Mouse (Mus musculus): Measurements from ENCODE around the gene Olfr444. TPM values are rescaled to one million over a fixed set of nuclear protein-coding genes. Genes with fewer than 3 reads are reported as not detected.

Gene Olfr444
- not detected for total RNA-seq (2023)

DNA sequence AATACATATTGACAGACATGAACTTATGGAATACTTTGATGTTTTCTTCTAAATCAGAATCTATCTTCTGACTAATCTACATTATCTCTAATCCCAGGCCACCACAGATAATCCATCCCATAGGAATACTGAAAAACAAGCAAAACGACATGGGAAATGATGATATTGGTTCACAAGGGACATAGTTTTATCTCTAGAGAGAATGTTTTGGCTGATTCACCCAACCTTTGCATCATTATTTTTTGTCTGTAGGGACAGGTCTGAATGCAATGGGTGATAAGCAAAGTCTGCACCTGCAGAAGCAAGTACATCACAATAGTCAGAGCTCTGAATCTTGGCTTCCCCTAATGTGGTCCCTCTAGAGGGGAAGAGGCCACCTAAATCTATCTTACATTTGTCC is at the start of gene Olfr444:
Gene Olfr444, plus strand, starts transcription at position 301 of the 400 bp plus-strand sequence.

GRCm38 (mm10) chr6:42908578-42908977 is 40.3 kb upstream of the Olfr444 start, which contains the start of gene Olfr447:
Gene Olfr447, plus strand, starts transcription at chr6:42908878.

GRCm38 (mm10) chr6:42921077-42921476 is 27.8 kb upstream of the Olfr444 start, which contains the start of gene Olfr446:
Gene Olfr446, plus strand, starts transcription at chr6:42921377.

Other genes with a start within 250 kb of the Olfr444 start
- under 1 TPM in 1 of 2 experiments, not detected in 1; 0.34 TPM for gene Tcaf1, start 239.0 kb upstream of the Olfr444 start, total RNA-seq (2023)
- gene Olfr453, start 209.7 kb upstream of the Olfr444 start, total RNA-seq (2023): not detected
- gene Olfr38, start 192.7 kb upstream of the Olfr444 start, total RNA-seq (2023): not detected
- not detected for gene Olfr452, start 164.0 kb upstream of the Olfr444 start, total RNA-seq (2023)
- not detected for gene Olfr450, start 137.1 kb upstream of the Olfr444 start, total RNA-seq (2023)
- gene Olfr449, start 114.7 kb upstream of the Olfr444 start, total RNA-seq (2023): not detected
- gene Olfr448, start 58.6 kb upstream of the Olfr444 start, total RNA-seq (2023): not detected
- not detected for gene Olfr447, start 40.2 kb upstream of the Olfr444 start, total RNA-seq (2023)
- gene Olfr446, start 27.7 kb upstream of the Olfr444 start, total RNA-seq (2023): not detected
- gene Olfr441, start 157.3 kb downstream of the Olfr444 start, total RNA-seq (2023): not detected
- gene Olfr237-ps1, start 197.5 kb downstream of the Olfr444 start, total RNA-seq (2023): not detected
- gene Olfr437, start 214.2 kb downstream of the Olfr444 start, total RNA-seq (2023): not detected
- gene Olfr13, start 223.1 kb downstream of the Olfr444 start, total RNA-seq (2023): not detected
- gene Olfr435, start 248.1 kb downstream of the Olfr444 start, total RNA-seq (2023): not detected

Data from monocyte, adult 59 days (primary cell).